Mouse (Mus musculus) myocyte (in vitro differentiated cells): ENCODE data around the gene Astn1.

ENCODE experiments used
- CEBPB ChIP-seq: IDR thresholded peaks from 2 replicates; pipeline ENCODE4 v1.6.1; 2011; ENCODE audit warnings: mild to moderate bottlenecking, moderate library complexity; ENCODE audit not compliant: poor library complexity, insufficient read depth, severe bottlenecking
- POLR2A ChIP-seq: IDR thresholded peaks from one replicate; pipeline ENCODE4 v1.6.1; 2011; ENCODE audit warnings: low read depth, mild to moderate bottlenecking, control low read depth, moderate library complexity; ENCODE audit not compliant: insufficient read length

DNA sequence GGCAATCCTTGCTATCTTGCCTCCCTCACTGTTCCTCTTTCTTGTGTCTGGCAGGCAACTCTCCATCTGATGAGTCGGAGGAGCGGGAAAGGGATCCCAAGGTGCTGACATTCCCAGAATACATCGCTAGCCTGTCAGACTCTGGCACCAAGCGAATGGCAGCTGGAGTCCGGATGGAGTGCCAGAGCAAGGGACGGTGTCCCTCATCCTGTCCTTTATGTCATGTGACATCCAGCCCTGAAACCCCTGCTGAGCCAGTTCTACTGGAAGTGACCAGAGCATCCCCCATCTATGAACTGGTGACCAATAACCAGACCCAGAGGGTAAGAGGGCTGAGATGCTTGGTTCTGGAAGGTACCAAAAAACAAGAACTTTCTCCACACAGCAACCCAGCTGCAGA, 294.9 kb downstream of the Astn1 start:
- TF ChIP-seq POLR2A (no peak), CEBPB (no peak)
